Mouse (Mus musculus): ENCODE results near the gene Retreg2. TPM values are rescaled to one million over a fixed set of nuclear protein-coding genes. Genes with fewer than 3 reads are reported as not detected.

Gene Retreg2
- polyA plus RNA-seq, 2 experiments, result 48.1 to 74.8 TPM

- no peak for ATAC-seq (ENCODE audit: low FRiP score, low read depth)
- Histone ChIP-seq H3K4me1 (ENCODE audit: control insufficient read depth, insufficient read depth, low read length) (peaks cover 12% of the 10 kb centered on the region), H3K4me2 (replicated peaks; ENCODE audit: low read depth, low read length, severe bottlenecking) (peak overlapping the region; percentile 93), H3K9ac (ENCODE audit: low read depth, low read length, severe bottlenecking) (peak overlapping the region; percentile 90), H3K36me3 (ENCODE audit: control insufficient read depth, insufficient read depth, low read length) (peaks cover 60% of the 10 kb centered on the region), H3K27ac (replicated peaks; ENCODE audit: low read depth, low read length) (0 out of 2 replicates have a peak overlapping the region, but pooled peaks have one; percentile 92), H3K4me3 (replicated peaks; ENCODE audit: low read length) (peak overlapping the region; percentile 91), H3K27me3 (ENCODE audit: control insufficient read depth, insufficient read depth, low read length) (no peaks in the 10 kb centered on the region), H3K9me3 (ENCODE audit: control insufficient read depth, low read length) (no peaks in the 10 kb centered on the region)
- no peak for DNase-seq (ENCODE audit: low spot score)
- TF ChIP-seq POLR2A (IDR thresholded peaks at IDR 0.05; ENCODE audit: borderline replicate concordance, extremely low read depth, insufficient read depth, insufficient read length), result no peak
- WGBS, result 65% methylated on average over 4 of the region's 4 CpGs
Observed at GRCm38 (mm10) chr1:75140601-75141190, 1.9 kb upstream of the Retreg2 start.

DNA sequence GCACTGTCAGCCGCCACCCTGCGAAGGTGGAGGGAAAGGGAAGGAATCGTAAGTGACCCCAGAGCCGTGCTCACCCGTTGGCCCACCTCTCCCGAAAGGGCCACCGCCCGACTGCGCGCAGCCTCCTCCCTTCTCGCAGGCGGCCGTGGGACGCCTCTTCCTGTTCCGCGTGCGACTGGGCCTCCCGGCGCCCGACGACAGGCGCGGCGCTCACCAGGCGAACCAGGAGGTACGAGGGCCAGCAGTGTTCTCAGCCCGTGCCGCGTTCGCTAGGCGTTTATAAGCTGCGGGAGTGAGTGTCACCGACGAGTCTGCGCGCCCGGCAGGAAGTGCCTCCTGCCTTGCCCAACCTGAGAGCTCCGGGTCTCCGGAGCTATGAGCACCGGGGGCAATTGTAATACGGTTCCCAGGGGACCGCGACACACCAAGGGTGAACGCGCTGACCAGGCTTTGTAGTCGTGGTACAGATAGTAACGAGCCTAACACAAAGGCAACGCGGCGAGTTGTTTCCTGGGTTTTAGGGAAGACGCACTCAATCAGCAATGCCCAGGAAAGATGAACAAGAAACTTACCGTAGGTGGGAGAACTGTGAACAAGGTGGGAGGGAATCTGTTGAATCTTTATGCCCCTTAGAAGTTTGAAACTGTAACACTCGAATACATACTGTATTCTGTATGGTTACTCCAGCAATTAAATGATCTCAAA is 940 bp upstream of the Retreg2 start:
- Histone ChIP-seq H3K36me3 (ENCODE audit: control insufficient read depth, insufficient read depth, low read length) (peaks cover 60% of the 10 kb centered on the region), H3K4me3 (replicated peaks; ENCODE audit: low read length) (peak overlapping the region; percentile 91), H3K4me2 (replicated peaks; ENCODE audit: low read depth, low read length, severe bottlenecking) (peak overlapping the region; percentile 93), H3K9me3 (ENCODE audit: control insufficient read depth, low read length) (no peaks in the 10 kb centered on the region), H3K27ac (replicated peaks; ENCODE audit: low read depth, low read length) (peak overlapping the region; percentile 92), H3K27me3 (ENCODE audit: control insufficient read depth, insufficient read depth, low read length) (no peaks in the 10 kb centered on the region), H3K9ac (ENCODE audit: low read depth, low read length, severe bottlenecking) (peak overlapping the region; percentile 90), H3K4me1 (ENCODE audit: control insufficient read depth, insufficient read depth, low read length) (peaks cover 12% of the 10 kb centered on the region)
- peak; percentile 27 for DNase-seq (ENCODE audit: low spot score)
- under 1% methylated on average over 50 of the region's 53 CpGs for WGBS
- peak; percentile 16; the same call in 1 of the 2 replicates for ATAC-seq (ENCODE audit: low FRiP score, low read depth)
- no peak for TF ChIP-seq POLR2A (IDR thresholded peaks at IDR 0.05; ENCODE audit: borderline replicate concordance, extremely low read depth, insufficient read depth, insufficient read length)

DNA sequence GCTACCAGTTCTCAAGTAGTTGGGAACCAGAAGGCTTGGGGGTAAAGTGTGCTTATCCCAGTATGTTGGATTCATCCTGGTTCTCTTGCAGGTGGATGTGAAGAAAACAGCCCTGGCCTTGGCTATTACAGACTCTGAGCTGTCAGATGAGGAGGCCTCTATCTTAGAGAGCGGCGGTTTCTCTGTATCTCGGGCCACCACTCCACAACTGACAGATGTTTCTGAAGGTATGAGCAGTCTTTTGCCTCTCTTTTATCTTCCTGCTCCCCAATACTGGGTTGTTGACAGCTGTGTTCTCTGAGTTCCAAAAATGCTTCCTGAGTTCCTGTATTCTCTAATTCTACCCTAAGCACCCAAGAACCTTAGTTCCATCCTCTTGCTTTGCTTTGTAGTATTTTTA is 3.0 kb downstream of the Retreg2 start:
- no peak for DNase-seq (ENCODE audit: low spot score)
- Histone ChIP-seq H3K27me3 (ENCODE audit: control insufficient read depth, insufficient read depth, low read length) (no peaks in the 10 kb centered on the region), H3K4me2 (replicated peaks; ENCODE audit: low read depth, low read length, severe bottlenecking) (no peak overlapping the region), H3K36me3 (ENCODE audit: control insufficient read depth, insufficient read depth, low read length) (peaks cover 51% of the 10 kb centered on the region), H3K27ac (replicated peaks; ENCODE audit: low read depth, low read length) (no peak overlapping the region), H3K9ac (ENCODE audit: low read depth, low read length, severe bottlenecking) (no peak overlapping the region), H3K4me3 (replicated peaks; ENCODE audit: low read length) (no peak overlapping the region), H3K4me1 (ENCODE audit: control insufficient read depth, insufficient read depth, low read length) (peaks cover 10% of the 10 kb centered on the region), H3K9me3 (ENCODE audit: control insufficient read depth, low read length) (no peaks in the 10 kb centered on the region)
- no peak for TF ChIP-seq POLR2A (IDR thresholded peaks at IDR 0.05; ENCODE audit: borderline replicate concordance, extremely low read depth, insufficient read depth, insufficient read length)
- 88% methylated on average over 3 of the region's 3 CpGs for WGBS
- ATAC-seq (ENCODE audit: low FRiP score, low read depth), result no peak

DNA sequence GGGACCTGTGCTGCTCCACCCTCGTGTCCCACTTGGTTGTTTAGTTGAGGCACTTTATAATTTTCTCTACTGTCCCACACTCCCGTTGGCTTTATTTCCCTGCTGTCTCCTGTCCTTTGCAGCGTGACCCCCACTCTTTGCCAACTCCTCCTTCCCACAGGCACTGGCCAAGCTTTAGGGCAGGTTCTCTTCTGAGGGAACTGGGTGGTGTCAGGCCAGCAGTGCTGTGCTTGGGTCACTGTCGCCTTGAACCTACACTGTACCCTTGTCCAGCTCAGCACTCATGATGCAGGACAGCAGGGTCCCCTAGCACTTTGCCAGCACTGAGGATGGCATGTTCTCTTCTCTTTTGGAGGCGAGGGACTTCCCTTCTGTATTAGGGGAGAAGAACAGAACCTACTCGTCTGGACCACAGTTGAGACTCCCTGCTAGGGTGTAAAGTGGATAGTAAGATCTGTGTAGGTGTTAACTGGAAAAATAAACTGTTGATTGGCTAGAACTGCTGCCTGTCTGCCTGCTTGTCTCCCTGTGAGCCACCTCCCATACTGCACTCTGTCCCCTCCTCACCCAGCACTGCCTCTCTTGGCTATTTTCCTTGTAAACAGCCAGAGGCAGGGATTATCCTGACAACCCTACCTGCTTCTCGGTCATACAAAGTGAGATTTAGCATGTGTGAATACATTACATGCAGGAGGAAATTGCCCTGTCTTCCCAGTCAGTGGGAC is 5.0 kb downstream of the Retreg2 start:
- 81% methylated on average over 7 of the region's 7 CpGs for WGBS
- no peak for TF ChIP-seq POLR2A (IDR thresholded peaks at IDR 0.05; ENCODE audit: borderline replicate concordance, extremely low read depth, insufficient read depth, insufficient read length)
- ATAC-seq (ENCODE audit: low FRiP score, low read depth), result no peak
- Histone ChIP-seq H3K36me3 (ENCODE audit: control insufficient read depth, insufficient read depth, low read length) (peaks cover 51% of the 10 kb centered on the region), H3K9me3 (ENCODE audit: control insufficient read depth, low read length) (no peaks in the 10 kb centered on the region), H3K27ac (replicated peaks; ENCODE audit: low read depth, low read length) (no peak overlapping the region), H3K4me3 (replicated peaks; ENCODE audit: low read length) (no peak overlapping the region), H3K4me2 (replicated peaks; ENCODE audit: low read depth, low read length, severe bottlenecking) (no peak overlapping the region), H3K27me3 (ENCODE audit: control insufficient read depth, insufficient read depth, low read length) (no peaks in the 10 kb centered on the region), H3K9ac (ENCODE audit: low read depth, low read length, severe bottlenecking) (no peak overlapping the region), H3K4me1 (ENCODE audit: control insufficient read depth, insufficient read depth, low read length) (peaks cover 6% of the 10 kb centered on the region; the same call in 1 of the 2 replicates)
- DNase-seq (ENCODE audit: low spot score), result no peak

DNA sequence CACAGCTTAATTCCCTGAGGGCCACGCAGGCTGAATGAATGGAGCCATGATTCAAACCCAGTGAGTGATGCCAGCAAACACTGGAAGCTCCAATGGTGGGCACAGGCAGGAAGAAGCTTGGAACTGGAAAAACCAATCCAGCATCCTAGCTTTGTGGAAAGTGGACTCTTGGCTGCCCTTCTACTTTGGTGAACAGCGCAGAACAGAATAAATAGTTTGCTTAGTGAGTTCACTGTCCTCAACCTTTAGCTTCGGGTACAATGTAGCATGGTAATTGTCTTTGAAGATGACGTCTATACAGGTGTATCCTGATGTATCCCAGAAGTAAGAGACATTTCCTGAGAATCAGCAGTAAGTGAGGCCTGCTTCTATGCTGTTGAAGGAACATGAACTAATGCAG is 6.1 kb downstream of the Retreg2 start:
- WGBS, result 93% methylated on average over 4 of the region's 4 CpGs
- H3K9ac ChIP-seq (ENCODE audit: low read depth, low read length, severe bottlenecking), result no peak overlapping the region
- H3K4me1 ChIP-seq (ENCODE audit: control insufficient read depth, insufficient read depth, low read length), result peaks cover 4% of the 10 kb centered on the region; the same call in 1 of the 2 replicates
- H3K27ac ChIP-seq (replicated peaks; ENCODE audit: low read depth, low read length), result no peak overlapping the region
- H3K36me3 ChIP-seq (ENCODE audit: control insufficient read depth, insufficient read depth, low read length), result peaks cover 51% of the 10 kb centered on the region
- no peak overlapping the region for H3K4me3 ChIP-seq (replicated peaks; ENCODE audit: low read length)
- H3K4me2 ChIP-seq (replicated peaks; ENCODE audit: low read depth, low read length, severe bottlenecking), result no peak overlapping the region
- no peaks in the 10 kb centered on the region for H3K9me3 ChIP-seq (ENCODE audit: control insufficient read depth, low read length)
- ATAC-seq (ENCODE audit: low FRiP score, low read depth) (no peak), DNase-seq (ENCODE audit: low spot score) (no peak)
- TF ChIP-seq POLR2A (IDR thresholded peaks at IDR 0.05; ENCODE audit: borderline replicate concordance, extremely low read depth, insufficient read depth, insufficient read length), result no peak
- no peaks in the 10 kb centered on the region for H3K27me3 ChIP-seq (ENCODE audit: control insufficient read depth, insufficient read depth, low read length)

All from limb, embryonic 14.5 days (tissue).